Mouse (Mus musculus): ENCODE measurements around the gene Emid1. TPM values are rescaled to one million over a fixed set of nuclear protein-coding genes. Genes with fewer than 3 reads are reported as not detected.
A peak's percentile ranks its signal among the peaks of the same experiment; 100 is the strongest.

Gene Emid1
- 48.7 and 51.3 TPM in 2 replicates for polyA plus RNA-seq (2015; fragmentation: Nextera tagmentation; extraction: Ambion mirVana)

DNA sequence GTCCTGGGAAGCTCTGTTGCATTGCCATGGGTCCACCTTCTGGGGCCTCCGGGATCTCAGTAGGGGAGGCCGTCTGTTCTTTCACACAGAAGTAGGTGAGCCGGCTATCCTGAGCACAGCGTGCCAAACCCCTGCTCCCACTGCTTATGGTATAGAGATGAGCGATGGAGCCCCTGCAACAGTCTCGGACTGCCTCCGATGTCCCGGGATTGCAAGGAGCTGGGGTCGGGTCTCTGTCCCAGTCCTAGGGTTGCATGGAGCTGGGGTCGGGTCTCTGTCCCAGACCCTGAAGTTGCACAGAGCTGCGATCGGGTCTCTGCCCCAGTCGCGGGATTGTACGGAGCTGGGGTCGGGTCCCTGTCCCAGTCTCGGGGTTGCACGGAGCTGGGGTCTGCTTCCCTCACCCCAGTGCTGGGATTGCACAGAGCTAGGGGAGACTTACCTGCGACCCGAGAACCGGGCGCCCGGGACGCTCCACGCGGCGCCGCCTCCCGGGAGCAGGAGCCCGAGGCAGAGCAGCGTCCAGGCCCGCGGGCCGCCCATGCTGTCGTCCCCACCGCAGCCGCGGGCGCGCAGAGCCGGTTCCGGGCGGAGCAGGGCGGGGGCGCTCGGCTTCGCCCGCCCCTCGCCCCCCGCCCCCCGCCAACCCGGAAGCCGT is at the start of gene Emid1:
TSS of gene Emid1 (minus strand) at position 578 of the 658 bp plus-strand sequence.
- Histone ChIP-seq H3K4me3 (ENCODE audit: low read depth, low read length) (peak within 1 kb of the TSS; percentile 57), H3K9me3 (ENCODE audit: control insufficient read depth, low read length) (no peaks in the 10 kb centered on the region), H3K4me2 (replicated peaks; ENCODE audit: low read depth) (peak within 1 kb of the TSS; percentile 89), H3K27ac (replicated peaks) (peak within 1 kb of the TSS; percentile 67), H3K27me3 (ENCODE audit: control insufficient read depth, insufficient read depth, low read length) (no peaks in the 10 kb centered on the region), H3K4me1 (replicated peaks; ENCODE audit: control insufficient read depth, insufficient read depth) (peaks cover 11% of the 10 kb centered on the region), H3K36me3 (ENCODE audit: control insufficient read depth, insufficient read depth, low read length) (no peaks in the 10 kb centered on the region), H3K9ac (ENCODE audit: low read length) (peak within 1 kb of the TSS; percentile 70)
- WGBS = under 1% methylated on average over 45 of the region's 53 CpGs
- DNase-seq (ENCODE audit: low spot score) = peak; percentile 51
- ATAC-seq (ENCODE audit: low FRiP score, low TSS enrichment) = peak; percentile 45
- TF ChIP-seq CTCF (IDR thresholded peaks at IDR 0.05; ENCODE audit: low read depth) = no peak; the same call in 1 of the 2 replicates
- no peak for TF ChIP-seq EP300 (optimal IDR thresholded peaks at IDR 0.05)

DNA sequence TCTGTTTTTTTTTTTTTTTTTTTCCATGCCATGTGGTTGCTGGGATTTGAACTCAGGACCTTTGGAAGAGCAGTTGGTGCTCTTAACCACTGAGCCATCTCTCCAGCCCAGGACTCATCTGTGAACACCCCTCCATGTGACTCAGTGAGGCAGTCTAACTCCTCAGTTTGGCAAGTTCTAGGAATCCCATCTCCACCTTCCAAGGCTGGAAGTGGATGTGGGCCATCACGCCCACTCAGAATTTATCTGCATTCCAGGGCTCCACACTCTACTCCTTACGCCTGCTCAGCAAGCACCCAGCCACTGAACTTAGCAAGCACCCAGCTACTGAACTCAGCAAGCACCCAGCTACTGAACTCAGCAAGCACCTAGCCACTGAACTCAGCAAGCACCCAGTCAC is 47.8 kb upstream of the Emid1 start:
- H3K4me3 ChIP-seq (ENCODE audit: low read depth, low read length) = no peak overlapping the region
- TF ChIP-seq CTCF (IDR thresholded peaks at IDR 0.05; ENCODE audit: low read depth) = no peak
- TF ChIP-seq EP300 (optimal IDR thresholded peaks at IDR 0.05) = no peak
- WGBS = 94% methylated on average over 2 of the region's 2 CpGs
- no peak overlapping the region for H3K27ac ChIP-seq (replicated peaks)
- ATAC-seq (ENCODE audit: low FRiP score, low TSS enrichment) (no peak), DNase-seq (ENCODE audit: low spot score) (no peak)
- no peak overlapping the region for H3K9ac ChIP-seq (ENCODE audit: low read length)
- H3K36me3 ChIP-seq (ENCODE audit: control insufficient read depth, insufficient read depth, low read length) = peaks cover 15% of the 10 kb centered on the region; the same call in 1 of the 2 replicates
- no peaks in the 10 kb centered on the region for H3K27me3 ChIP-seq (ENCODE audit: control insufficient read depth, insufficient read depth, low read length)
- H3K4me2 ChIP-seq (replicated peaks; ENCODE audit: low read depth) = no peak overlapping the region
- H3K4me1 ChIP-seq (replicated peaks; ENCODE audit: control insufficient read depth, insufficient read depth) = no peaks in the 10 kb centered on the region
- H3K9me3 ChIP-seq (ENCODE audit: control insufficient read depth, low read length) = no peaks in the 10 kb centered on the region

GRCm38 (mm10) chr11:5197068-5197467 is 45.0 kb upstream of the Emid1 start:
- TF ChIP-seq EP300 (optimal IDR thresholded peaks at IDR 0.05) = no peak
- TF ChIP-seq CTCF (IDR thresholded peaks at IDR 0.05; ENCODE audit: low read depth) = no peak
- Histone ChIP-seq H3K27ac (replicated peaks) (no peak overlapping the region), H3K4me3 (ENCODE audit: low read depth, low read length) (no peak overlapping the region), H3K36me3 (ENCODE audit: control insufficient read depth, insufficient read depth, low read length) (peaks cover 12% of the 10 kb centered on the region), H3K27me3 (ENCODE audit: control insufficient read depth, insufficient read depth, low read length) (no peaks in the 10 kb centered on the region), H3K4me2 (replicated peaks; ENCODE audit: low read depth) (no peak overlapping the region), H3K9ac (ENCODE audit: low read length) (no peak overlapping the region), H3K4me1 (replicated peaks; ENCODE audit: control insufficient read depth, insufficient read depth) (no peaks in the 10 kb centered on the region), H3K9me3 (ENCODE audit: control insufficient read depth, low read length) (no peaks in the 10 kb centered on the region)
- ATAC-seq (ENCODE audit: low FRiP score, low TSS enrichment) = no peak
- 87% methylated on average over 5 of the region's 5 CpGs for WGBS
- DNase-seq (ENCODE audit: low spot score) = no peak

- Histone ChIP-seq H3K4me3 (ENCODE audit: low read depth, low read length) (no peak overlapping the region), H3K4me1 (replicated peaks; ENCODE audit: control insufficient read depth, insufficient read depth) (no peaks in the 10 kb centered on the region), H3K9me3 (ENCODE audit: control insufficient read depth, low read length) (no peaks in the 10 kb centered on the region), H3K27me3 (ENCODE audit: control insufficient read depth, insufficient read depth, low read length) (no peaks in the 10 kb centered on the region), H3K27ac (replicated peaks) (no peak overlapping the region), H3K36me3 (ENCODE audit: control insufficient read depth, insufficient read depth, low read length) (peaks cover 12% of the 10 kb centered on the region), H3K4me2 (replicated peaks; ENCODE audit: low read depth) (no peak overlapping the region), H3K9ac (ENCODE audit: low read length) (no peak overlapping the region)
- 71% methylated on average over 7 of the region's 7 CpGs for WGBS
- DNase-seq (ENCODE audit: low spot score) = no peak
- TF ChIP-seq EP300 (optimal IDR thresholded peaks at IDR 0.05) = no peak
- no peak for ATAC-seq (ENCODE audit: low FRiP score, low TSS enrichment)
Observed at GRCm38 (mm10) chr11:5196583-5196982, 44.5 kb upstream of the Emid1 start.

GRCm38 (mm10) chr11:5193576-5193881 is 41.5 kb upstream of the Emid1 start:
- Histone ChIP-seq H3K36me3 (ENCODE audit: control insufficient read depth, insufficient read depth, low read length) (peaks cover 8% of the 10 kb centered on the region), H3K4me3 (ENCODE audit: low read depth, low read length) (no peak overlapping the region), H3K9ac (ENCODE audit: low read length) (no peak overlapping the region), H3K4me2 (replicated peaks; ENCODE audit: low read depth) (no peak overlapping the region), H3K4me1 (replicated peaks; ENCODE audit: control insufficient read depth, insufficient read depth) (no peaks in the 10 kb centered on the region), H3K27me3 (ENCODE audit: control insufficient read depth, insufficient read depth, low read length) (no peaks in the 10 kb centered on the region), H3K27ac (replicated peaks) (no peak overlapping the region), H3K9me3 (ENCODE audit: control insufficient read depth, low read length) (no peaks in the 10 kb centered on the region)
- no peak for DNase-seq (ENCODE audit: low spot score)
- TF ChIP-seq EP300 (optimal IDR thresholded peaks at IDR 0.05) (no peak), CTCF (IDR thresholded peaks at IDR 0.05; ENCODE audit: low read depth) (no peak)
- WGBS = 69% methylated on average over 1 of the region's 1 CpGs
- ATAC-seq (ENCODE audit: low FRiP score, low TSS enrichment) = no peak

- Histone ChIP-seq H3K27me3 (ENCODE audit: control insufficient read depth, insufficient read depth, low read length) (no peaks in the 10 kb centered on the region), H3K4me2 (replicated peaks; ENCODE audit: low read depth) (no peak overlapping the region), H3K4me1 (replicated peaks; ENCODE audit: control insufficient read depth, insufficient read depth) (no peaks in the 10 kb centered on the region), H3K27ac (replicated peaks) (no peak overlapping the region), H3K9ac (ENCODE audit: low read length) (no peak overlapping the region), H3K4me3 (ENCODE audit: low read depth, low read length) (no peak overlapping the region), H3K36me3 (ENCODE audit: control insufficient read depth, insufficient read depth, low read length) (peaks cover 8% of the 10 kb centered on the region), H3K9me3 (ENCODE audit: control insufficient read depth, low read length) (no peaks in the 10 kb centered on the region)
- no peak for TF ChIP-seq EP300 (optimal IDR thresholded peaks at IDR 0.05)
- no peak for ATAC-seq (ENCODE audit: low FRiP score, low TSS enrichment)
- no peak for DNase-seq (ENCODE audit: low spot score)
- WGBS = 82% methylated on average over 8 of the region's 8 CpGs
Observed at GRCm38 (mm10) chr11:5192840-5193575, 41.0 kb upstream of the Emid1 start.
